Mouse (Mus musculus): ENCODE measurements at regions not wholly inside any gene's neighbourhood (a gene's known extent, or its start where the extent isn't known, plus 50 kb on each side); places are given as distances from the start of the nearest gene placed in this dataset.

DNA sequence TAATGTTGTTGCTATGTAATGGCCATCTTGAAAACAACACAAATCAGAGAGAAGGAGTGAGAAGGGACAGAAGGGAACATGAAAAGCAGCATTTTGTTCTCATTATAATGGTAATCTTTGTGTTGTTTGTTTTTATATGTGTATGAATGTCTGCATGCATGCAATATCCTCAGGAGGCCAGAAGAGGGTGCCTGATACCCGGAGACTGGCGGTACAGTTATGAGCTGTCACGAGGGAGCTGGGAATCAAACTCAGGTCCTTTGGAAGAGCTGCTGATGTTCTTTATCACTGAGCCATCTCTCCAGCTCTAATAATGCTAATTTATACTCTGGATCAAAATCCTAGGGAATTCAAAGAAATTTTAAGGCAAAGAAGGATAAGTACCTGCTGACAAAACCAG is 147.0 kb upstream of the Tenm4 start:
- Histone ChIP-seq H3ac (ENCODE audit: control insufficient read depth, insufficient read length) (no peak overlapping the region), H3K27me3 (ENCODE audit: control insufficient read depth, insufficient read depth, insufficient read length) (no peaks in the 10 kb centered on the region), H3K36me3 (ENCODE audit: control insufficient read depth, insufficient read depth) (no peaks in the 10 kb centered on the region), H3K4me3 (no peak overlapping the region), H3K79me2 (ENCODE audit: control insufficient read depth, insufficient read depth) (no peaks in the 10 kb centered on the region), H3K4me2 (ENCODE audit: low read depth) (no peak overlapping the region)
- no peak for TF ChIP-seq POLR2AphosphoS2 (IDR thresholded peaks at IDR 0.05; ENCODE audit: insufficient read length, low read depth)
- TF ChIP-seq E2F4 (IDR thresholded peaks at IDR 0.05; ENCODE audit: insufficient read depth): no peak
- no peak for TF ChIP-seq TCF3 (IDR thresholded peaks at IDR 0.05; ENCODE audit: insufficient read length, low read depth)
- no peak for TF ChIP-seq MYOD1 (IDR thresholded peaks at IDR 0.05; ENCODE audit: control insufficient read depth in 1 of 3, insufficient read length in 2 of 3, low read depth in 2 of 3)
- no peak for TF ChIP-seq USF1 (IDR thresholded peaks at IDR 0.05; ENCODE audit: low read depth)
- TF ChIP-seq MAX (IDR thresholded peaks at IDR 0.05; ENCODE audit: low read depth): no peak
- TF ChIP-seq SRF (IDR thresholded peaks at IDR 0.05; ENCODE audit: control insufficient read depth, insufficient read length, low read depth): no peak
- no peak for TF ChIP-seq CEBPB (IDR thresholded peaks at IDR 0.05; ENCODE audit: insufficient read depth, poor library complexity, severe bottlenecking)
- TF ChIP-seq TCF12 (IDR thresholded peaks at IDR 0.05; ENCODE audit: insufficient read depth, poor library complexity, severe bottlenecking): no peak
- TF ChIP-seq POLR2A (IDR thresholded peaks at IDR 0.05; ENCODE audit: insufficient read length, low read depth): no peak
- TF ChIP-seq MYOG (IDR thresholded peaks at IDR 0.05; ENCODE audit: control insufficient read depth in 1 of 3, insufficient read depth in 1 of 3, insufficient read length in 2 of 3, low read depth in 2 of 3): no peak
- no peak for TF ChIP-seq REST (IDR thresholded peaks at IDR 0.05; ENCODE audit: insufficient read depth, insufficient read length)

GRCm38 (mm10) chr7:96026781-96027418 is 144.1 kb upstream of the Tenm4 start:
- Histone ChIP-seq H3ac (ENCODE audit: control insufficient read depth, insufficient read length) (no peak overlapping the region), H3K79me2 (ENCODE audit: control insufficient read depth, insufficient read depth) (no peaks in the 10 kb centered on the region), H3K36me3 (ENCODE audit: control insufficient read depth, insufficient read depth) (no peaks in the 10 kb centered on the region), H3K4me3 (no peak overlapping the region), H3K4me2 (ENCODE audit: low read depth) (no peak overlapping the region), H3K27me3 (ENCODE audit: control insufficient read depth, insufficient read depth, insufficient read length) (no peaks in the 10 kb centered on the region)
- TF ChIP-seq MAX (IDR thresholded peaks at IDR 0.05; ENCODE audit: low read depth) (no peak), TCF3 (IDR thresholded peaks at IDR 0.05; ENCODE audit: insufficient read length, low read depth) (no peak), REST (IDR thresholded peaks at IDR 0.05; ENCODE audit: insufficient read depth, insufficient read length) (no peak), POLR2A (IDR thresholded peaks at IDR 0.05; ENCODE audit: insufficient read length, low read depth) (no peak), TCF12 (IDR thresholded peaks at IDR 0.05; ENCODE audit: insufficient read depth, poor library complexity, severe bottlenecking) (no peak)

GRCm38 (mm10) chr7:96033636-96034035 is 137.4 kb upstream of the Tenm4 start:
- no peak for TF ChIP-seq MYOD1 (IDR thresholded peaks at IDR 0.05; ENCODE audit: control insufficient read depth in 1 of 3, insufficient read length in 2 of 3, low read depth in 2 of 3)
- TF ChIP-seq MAX (IDR thresholded peaks at IDR 0.05; ENCODE audit: low read depth): no peak
- TF ChIP-seq E2F4 (IDR thresholded peaks at IDR 0.05; ENCODE audit: insufficient read depth): no peak
- no peak for TF ChIP-seq SRF (IDR thresholded peaks at IDR 0.05; ENCODE audit: control insufficient read depth, insufficient read length, low read depth)
- TF ChIP-seq MYOG (IDR thresholded peaks at IDR 0.05; ENCODE audit: control insufficient read depth in 1 of 3, insufficient read depth in 1 of 3, insufficient read length in 2 of 3, low read depth in 2 of 3): no peak
- TF ChIP-seq USF1 (IDR thresholded peaks at IDR 0.05; ENCODE audit: low read depth): no peak
- no peak for TF ChIP-seq CEBPB (IDR thresholded peaks at IDR 0.05; ENCODE audit: insufficient read depth, poor library complexity, severe bottlenecking)
- TF ChIP-seq TCF12 (IDR thresholded peaks at IDR 0.05; ENCODE audit: insufficient read depth, poor library complexity, severe bottlenecking): no peak
- no peak for TF ChIP-seq POLR2A (IDR thresholded peaks at IDR 0.05; ENCODE audit: insufficient read length, low read depth)
- no peak for TF ChIP-seq REST (IDR thresholded peaks at IDR 0.05; ENCODE audit: insufficient read depth, insufficient read length)
- no peak for TF ChIP-seq TCF3 (IDR thresholded peaks at IDR 0.05; ENCODE audit: insufficient read length, low read depth)
- TF ChIP-seq POLR2AphosphoS2 (IDR thresholded peaks at IDR 0.05; ENCODE audit: insufficient read length, low read depth): no peak
- no peaks in the 10 kb centered on the region for H3K79me2 ChIP-seq (ENCODE audit: control insufficient read depth, insufficient read depth)
- H3ac ChIP-seq (ENCODE audit: control insufficient read depth, insufficient read length): no peak overlapping the region
- no peaks in the 10 kb centered on the region for H3K27me3 ChIP-seq (ENCODE audit: control insufficient read depth, insufficient read depth, insufficient read length)
- no peak overlapping the region for H3K4me2 ChIP-seq (ENCODE audit: low read depth)
- H3K4me3 ChIP-seq: no peak overlapping the region
- no peaks in the 10 kb centered on the region for H3K36me3 ChIP-seq (ENCODE audit: control insufficient read depth, insufficient read depth)

DNA sequence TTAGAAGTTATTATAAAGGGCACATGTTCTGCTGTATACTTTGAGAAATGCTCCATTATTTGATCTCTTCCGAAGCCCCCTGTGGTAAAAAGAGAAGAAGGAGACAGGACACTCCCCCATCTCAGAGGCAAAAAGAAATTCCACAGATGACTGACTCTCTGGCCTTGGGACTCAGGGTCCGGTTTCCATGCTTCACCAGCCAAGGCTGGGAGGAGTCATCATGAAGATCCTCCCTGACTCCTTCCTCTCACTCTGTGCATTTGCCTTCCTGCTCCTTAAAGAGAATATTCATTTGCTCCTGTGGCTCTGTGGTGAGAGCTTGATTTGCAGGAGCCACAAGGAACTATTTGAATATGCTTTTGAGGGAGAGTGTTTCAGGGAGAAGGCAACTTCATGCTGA is 135.6 kb upstream of the Tenm4 start:
- H3K79me2 ChIP-seq (ENCODE audit: control insufficient read depth, insufficient read depth): no peaks in the 10 kb centered on the region
- no peak overlapping the region for H3ac ChIP-seq (ENCODE audit: control insufficient read depth, insufficient read length)
- H3K27me3 ChIP-seq (ENCODE audit: control insufficient read depth, insufficient read depth, insufficient read length): no peaks in the 10 kb centered on the region
- no peak for TF ChIP-seq USF1 (IDR thresholded peaks at IDR 0.05; ENCODE audit: low read depth)
- no peak for TF ChIP-seq SRF (IDR thresholded peaks at IDR 0.05; ENCODE audit: control insufficient read depth, insufficient read length, low read depth)
- TF ChIP-seq TCF12 (IDR thresholded peaks at IDR 0.05; ENCODE audit: insufficient read depth, poor library complexity, severe bottlenecking): no peak
- no peak for TF ChIP-seq MYOD1 (IDR thresholded peaks at IDR 0.05; ENCODE audit: control insufficient read depth in 1 of 3, insufficient read length in 2 of 3, low read depth in 2 of 3)
- TF ChIP-seq POLR2A (IDR thresholded peaks at IDR 0.05; ENCODE audit: insufficient read length, low read depth): no peak
- no peak for TF ChIP-seq REST (IDR thresholded peaks at IDR 0.05; ENCODE audit: insufficient read depth, insufficient read length)
- no peak for TF ChIP-seq E2F4 (IDR thresholded peaks at IDR 0.05; ENCODE audit: insufficient read depth)
- TF ChIP-seq TCF3 (IDR thresholded peaks at IDR 0.05; ENCODE audit: insufficient read length, low read depth): no peak
- no peak for TF ChIP-seq MYOG (IDR thresholded peaks at IDR 0.05; ENCODE audit: control insufficient read depth in 1 of 3, insufficient read depth in 1 of 3, insufficient read length in 2 of 3, low read depth in 2 of 3)
- TF ChIP-seq POLR2AphosphoS2 (IDR thresholded peaks at IDR 0.05; ENCODE audit: insufficient read length, low read depth): no peak
- TF ChIP-seq MAX (IDR thresholded peaks at IDR 0.05; ENCODE audit: low read depth): no peak
- no peak for TF ChIP-seq CEBPB (IDR thresholded peaks at IDR 0.05; ENCODE audit: insufficient read depth, poor library complexity, severe bottlenecking)
- H3K36me3 ChIP-seq (ENCODE audit: control insufficient read depth, insufficient read depth): no peaks in the 10 kb centered on the region
- no peak overlapping the region for H3K4me3 ChIP-seq
- no peak overlapping the region for H3K4me2 ChIP-seq (ENCODE audit: low read depth)
